13 mouse cellular contexts compared by ENCODE assay signal in genomic region chr9:70069961-70070435, GRCm38 (mm10). TPM values are rescaled to one million over a fixed set of nuclear protein-coding genes. Genes with fewer than 3 reads are reported as not detected.
A peak's percentile ranks its signal among the peaks of the same experiment; 100 is the strongest.
DNase-seq lines count a peak whose midpoint lies in the region; ATAC-seq lines count a peak whose summit lies in the region.
"Had no signal": no experiment of that assay in that cellular context is flagged by ENCODE, and none has a peak within 500 bp of the region (broad histone marks: within the 10 kb centered on the region; RNA-seq: fewer than 3 reads in every experiment).

No protein-coding gene starts in this region.

- 27% methylated on average over 8 of the region's 8 CpGs for WGBS in lung, embryonic 16.5 days
- WGBS in intestine, embryonic 15.5 days: 25% methylated on average over 8 of the region's 8 CpGs

- no peak overlapping the region for H3K27ac ChIP-seq in lung, embryonic 16.5 days (ENCODE audit: low read length)
- H3K27ac ChIP-seq in intestine, embryonic 15.5 days: no peak overlapping the region
- H3K27ac ChIP-seq: hindbrain, embryonic 14.5 days; limb, embryonic 15.5 days; midbrain, embryonic 12.5 days had no signal

- no peak overlapping the region for H3K4me3 ChIP-seq in lung, embryonic 16.5 days (ENCODE audit: low read length)
- no peak overlapping the region for H3K4me3 ChIP-seq in intestine, embryonic 15.5 days (replicated peaks)
- H3K4me3 ChIP-seq: limb, embryonic 15.5 days; midbrain, embryonic 12.5 days had no signal

- DNase-seq in lung, postnatal 4 days: no peak
- peak; percentile 58 for DNase-seq in adrenal gland, adult 8-10 months
- DNase-seq in adrenal gland, postnatal 36 days: peak; percentile 59 to 75
- no peak for DNase-seq in gastrocnemius, postnatal 10 days
- no peak for DNase-seq in spleen, postnatal 14 days (ENCODE audit: low spot score in 2 of 2)
- DNase-seq: embryo, embryonic 11 days; kidney, postnatal 10 days had no signal

- no peak overlapping the region for H3K9ac ChIP-seq in lung, embryonic 16.5 days (ENCODE audit: low read length)
- no peak overlapping the region for H3K9ac ChIP-seq in intestine, embryonic 15.5 days
- H3K9ac ChIP-seq: hindbrain, embryonic 14.5 days; limb, embryonic 15.5 days; midbrain, embryonic 12.5 days had no signal

- H3K9me3 ChIP-seq in lung, embryonic 16.5 days (ENCODE audit: control insufficient read depth, low read length): no peaks in the 10 kb centered on the region
- H3K9me3 ChIP-seq in intestine, embryonic 15.5 days: no peaks in the 10 kb centered on the region
- H3K9me3 ChIP-seq: limb, embryonic 15.5 days; midbrain, embryonic 12.5 days had no signal

- no peaks in the 10 kb centered on the region for H3K36me3 ChIP-seq in lung, embryonic 16.5 days (ENCODE audit: control insufficient read depth, insufficient read depth, low read length)
- no peaks in the 10 kb centered on the region for H3K36me3 ChIP-seq in intestine, embryonic 15.5 days
- H3K36me3 ChIP-seq: limb, embryonic 15.5 days; midbrain, embryonic 12.5 days had no signal

- 0 out of 2 replicates have a peak, but pooled peaks have one; percentile 36 for ATAC-seq in lung, embryonic 16.5 days (ENCODE audit: low read depth)
- peak; percentile 73 for ATAC-seq in intestine, embryonic 15.5 days

- H3K4me1 ChIP-seq in lung, embryonic 16.5 days (replicated peaks; ENCODE audit: control insufficient read depth, insufficient read depth, low read length): peaks cover 4% of the 10 kb centered on the region
- no peaks in the 10 kb centered on the region; the same call in 1 of the 2 replicates for H3K4me1 ChIP-seq in intestine, embryonic 15.5 days (replicated peaks)
- H3K4me1 ChIP-seq: limb, embryonic 15.5 days; midbrain, embryonic 12.5 days had no signal

- H3K27me3 ChIP-seq in lung, embryonic 16.5 days (ENCODE audit: control insufficient read depth, insufficient read depth, low read depth, low read length): no peaks in the 10 kb centered on the region
- H3K27me3 ChIP-seq in intestine, embryonic 15.5 days (replicated peaks): no peaks in the 10 kb centered on the region
- H3K27me3 ChIP-seq: limb, embryonic 15.5 days; midbrain, embryonic 12.5 days had no signal

- no peak overlapping the region for H3K4me2 ChIP-seq in lung, embryonic 16.5 days (ENCODE audit: low read depth, low read length)
- H3K4me2 ChIP-seq in intestine, embryonic 15.5 days (replicated peaks): no peak overlapping the region
- H3K4me2 ChIP-seq: hindbrain, embryonic 14.5 days; limb, embryonic 15.5 days; midbrain, embryonic 12.5 days had no signal

RNA-seq across cellular contexts. Expression of gene Gcnt3, which starts 32.1 kb away (rescaled TPM):
- polyA plus RNA-seq in lung, embryonic 16.5 days (2015; fragmentation: Nextera tagmentation; extraction: Ambion mirVana): 0.05 and 0.08 TPM in 2 replicates
- not detected for total RNA-seq in adrenal gland, adult 8-10 months (2022)
- not detected for total RNA-seq in adrenal gland, postnatal 36 days (2021)
- 8.3 and 8.9 TPM in 2 replicates for polyA plus RNA-seq in intestine, embryonic 15.5 days (2015; fragmentation: Nextera tagmentation; extraction: Ambion mirVana)
- total RNA-seq in gastrocnemius, postnatal 10 days (2021): not detected
- total RNA-seq: layer of hippocampus, postnatal 25 days had no signal
- polyA plus RNA-seq: hindbrain, embryonic 14.5 days; midbrain, embryonic 12.5 days had no signal

RNA-seq across cellular contexts. Expression of gene Gtf2a2, which starts 57.6 kb away (rescaled TPM):
- 178 and 180 TPM in 2 replicates for polyA plus RNA-seq in lung, embryonic 16.5 days (2015; fragmentation: Nextera tagmentation; extraction: Ambion mirVana)
- total RNA-seq in adrenal gland, adult 8-10 months (2022): 10 to 100 TPM; 57.9 to 88.5 (median 71.7) TPM
- 10 to 100 TPM; 83.7 to 87.3 TPM for total RNA-seq in adrenal gland, postnatal 36 days (2021)
- 177 and 182 TPM in 2 replicates for polyA plus RNA-seq in intestine, embryonic 15.5 days (2015; fragmentation: Nextera tagmentation; extraction: Ambion mirVana)
- 10 to 100 TPM; 58.5 to 62.1 TPM for total RNA-seq in gastrocnemius, postnatal 10 days (2021)

Comparison
In these comparisons a context has a peak if more than half of its experiments do, and no peak if none do; other contexts are left out.
1. DNase-seq: peak in adrenal gland, adult 8-10 months (single experiment) and adrenal gland, postnatal 36 days (2 of 2); none in lung, postnatal 4 days (0 of 2), gastrocnemius, postnatal 10 days (single experiment) and spleen, postnatal 14 days (0 of 2).